20 mouse cellular contexts compared by ENCODE assay signal in the genomic region with DNA sequence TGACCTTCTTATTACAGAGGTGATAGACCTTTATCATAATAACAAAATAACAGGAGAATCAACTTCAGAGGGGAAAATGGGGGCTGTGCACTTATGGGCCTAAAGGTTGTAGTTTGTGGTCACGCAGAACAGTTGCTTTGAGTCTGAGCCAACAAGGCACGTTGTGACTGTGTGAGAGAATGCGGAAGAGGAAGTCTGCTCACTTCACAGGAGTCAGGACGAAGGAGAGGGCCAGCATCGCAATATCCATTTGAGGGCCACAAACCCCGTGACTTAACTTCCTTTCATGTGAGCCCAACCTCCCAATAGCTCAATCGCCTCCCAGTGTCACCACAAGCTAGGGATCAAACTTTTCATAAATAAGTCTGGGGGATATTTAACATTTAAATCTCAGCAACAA.
DNase-seq lines count a peak whose midpoint lies in the region; ATAC-seq and TF ChIP-seq lines count a peak whose summit lies in the region.
"Had no signal": no experiment of that assay in that cellular context is flagged by ENCODE, and none has a peak within 500 bp of the region (broad histone marks: within the 10 kb centered on the region; RNA-seq: fewer than 3 reads in every experiment).

No protein-coding gene starts in this region.

- H3K27me3 ChIP-seq in kidney, embryonic 14.5 days (ENCODE audit: control insufficient read depth, insufficient read depth, low read length): no peaks in the 10 kb centered on the region
- H3K27me3 ChIP-seq: hindbrain, embryonic 15.5 days had no signal

- no peak overlapping the region for H3K27ac ChIP-seq in kidney, embryonic 14.5 days (ENCODE audit: low read depth, low read length)
- peak overlapping the region; percentile 66 for H3K27ac ChIP-seq in macrophage
- no peak overlapping the region for H3K27ac ChIP-seq in left cerebral cortex, adult 2 months
- H3K27ac ChIP-seq: heart, adult 2 months; hindbrain, embryonic 15.5 days had no signal

- intact Hi-C loops in left cerebral cortex, adult 2 months (cut with DNase I): no loop called here

- WGBS in kidney, embryonic 14.5 days: 79% methylated on average over 7 of the region's 7 CpGs
- 4% methylated on average over 7 of the region's 7 CpGs for WGBS in macrophage (ENCODE audit: missing documents)

- TF ChIP-seq CTCF in left cerebral cortex, adult 2 months (IDR thresholded peaks at IDR 0.05): no peak

- H3K79me2 ChIP-seq in macrophage (ENCODE audit: inconsistent target): peaks cover 17% of the 10 kb centered on the region; the same call in 1 of the 2 replicates

- no peak overlapping the region for H3K9ac ChIP-seq in kidney, embryonic 14.5 days (ENCODE audit: low read depth, low read length)
- H3K9ac ChIP-seq: hindbrain, embryonic 15.5 days had no signal

- no peak overlapping the region for H3K4me3 ChIP-seq in kidney, embryonic 14.5 days (ENCODE audit: low read length)
- no peak overlapping the region for H3K4me3 ChIP-seq in macrophage (ENCODE audit: inconsistent target)
- H3K4me3 ChIP-seq in left cerebral cortex, adult 2 months: no peak overlapping the region
- H3K4me3 ChIP-seq: heart, adult 2 months; hindbrain, embryonic 15.5 days had no signal

- peaks cover 7% of the 10 kb centered on the region; the same call in 1 of the 2 replicates for H3K4me1 ChIP-seq in kidney, embryonic 14.5 days (ENCODE audit: control insufficient read depth, insufficient read depth, low read length)

- H3K9me3 ChIP-seq in kidney, embryonic 14.5 days (ENCODE audit: control insufficient read depth, low read length): no peaks in the 10 kb centered on the region
- H3K9me3 ChIP-seq: G1E; hindbrain, embryonic 15.5 days had no signal

- no peak overlapping the region for H3K4me2 ChIP-seq in kidney, embryonic 14.5 days (replicated peaks; ENCODE audit: low read depth, low read length)
- H3K4me2 ChIP-seq: hindbrain, embryonic 15.5 days; midbrain, embryonic 11.5 days had no signal

- DNase-seq in kidney, postnatal 10 days: peak; percentile 10
- DNase-seq in thymus, postnatal 0 days (ENCODE audit: low spot score): peak; percentile 23
- no peak for DNase-seq in thymus, postnatal 10 days (ENCODE audit: low spot score in 2 of 2)
- no peak for DNase-seq in ovary, postnatal 36 days (ENCODE audit: low spot score)
- DNase-seq in left cerebral cortex, adult 2 months (ENCODE audit: extremely low spot score in 1 of 2, low spot score in 2 of 2): no peak
- DNase-seq in frontal cortex, postnatal 36 days (ENCODE audit: low spot score in 2 of 2): no peak
- DNase-seq: adrenal gland, postnatal 10 days; cerebellum, adult 9-11 months; heart, postnatal 10 days; kidney, adult 11 months; kidney, postnatal 36 days; right cerebral cortex, postnatal 4 days; thymus, postnatal 25 days had no signal

- H3K36me3 ChIP-seq in kidney, embryonic 14.5 days (ENCODE audit: control insufficient read depth, insufficient read depth, low read length): no peaks in the 10 kb centered on the region
- no peaks in the 10 kb centered on the region for H3K36me3 ChIP-seq in macrophage (ENCODE audit: inconsistent target)
- H3K36me3 ChIP-seq: G1E; hindbrain, embryonic 15.5 days had no signal

- no peak for ATAC-seq in kidney, embryonic 14.5 days (ENCODE audit: low FRiP score, low TSS enrichment)
- ATAC-seq: forebrain, embryonic 14.5 days had no signal

Comparison
In these comparisons a context has a peak if more than half of its experiments do, and no peak if none do; other contexts are left out.
1. DNase-seq: peak in kidney, postnatal 10 days (single experiment) and thymus, postnatal 0 days (single experiment); none in thymus, postnatal 10 days (0 of 2), ovary, postnatal 36 days (single experiment), left cerebral cortex, adult 2 months (0 of 2) and frontal cortex, postnatal 36 days (0 of 2).